Mouse (Mus musculus) G1E (cell line): ENCODE results near the gene Stim1.

Experiments used
- CTCF ChIP-seq: IDR thresholded peaks from 2 replicates; pipeline ENCODE4 v1.5.1; 2012; ENCODE audit warnings: low read depth, low read length, inconsistent platforms, mixed read lengths
- GATA1 ChIP-seq: IDR thresholded peaks from 2 replicates; pipeline ENCODE4 v1.6.1; 2012; ENCODE audit warnings: borderline replicate concordance, low read length, inconsistent platforms, mixed read lengths
- POLR2AphosphoS5 ChIP-seq: IDR thresholded peaks from 2 replicates; pipeline ENCODE4 v1.6.1; 2012; ENCODE audit warnings: low read depth, low read length, inconsistent platforms; ENCODE audit not compliant: insufficient replicate concordance
- TAL1 ChIP-seq: conservative IDR thresholded peaks from 2 replicates; pipeline ENCODE4 v1.6.1; 2012; ENCODE audit warnings: low read depth, low read length, inconsistent platforms, mixed read lengths

GRCm38 (mm10) chr7:102347327-102347726, 79.7 kb downstream of the Stim1 start:
- TF ChIP-seq CTCF = no peak
- no peak for TF ChIP-seq GATA1
- TF ChIP-seq POLR2AphosphoS5 = no peak
- TF ChIP-seq TAL1 = no peak
